Mouse (Mus musculus) heart, adult 11 months (tissue): Measurements from ENCODE around the gene Cd5.

Source experiments
- DNase-seq: peaks from one replicate; pipeline ENCODE4 v3.0.0; 2022

The Cd5 gene

GRCm38 (mm10) chr19:10698131-10698991 is 40.4 kb downstream of the Cd5 start:
- peak; percentile 84 for DNase-seq

- no peak for DNase-seq
Observed at GRCm38 (mm10) chr19:10695801-10696200, 43.0 kb downstream of the Cd5 start.

GRCm38 (mm10) chr19:10693926-10694682 is 44.7 kb downstream of the Cd5 start:
- peak; percentile 93 for DNase-seq

GRCm38 (mm10) chr19:10692361-10692760 is 46.4 kb downstream of the Cd5 start:
- DNase-seq, result no peak

- DNase-seq, result no peak
Observed at GRCm38 (mm10) chr19:10691660-10692059, 47.1 kb downstream of the Cd5 start.

- peak; percentile 90 for DNase-seq
Observed at GRCm38 (mm10) chr19:10691121-10691520, 47.7 kb downstream of the Cd5 start.

GRCm38 (mm10) chr19:10690336-10690735 is 48.5 kb downstream of the Cd5 start:
- peak; percentile 96 for DNase-seq

- DNase-seq, result peak; percentile 92
Observed at GRCm38 (mm10) chr19:10689470-10690166, 49.2 kb downstream of the Cd5 start.

- DNase-seq, result peak; percentile 99
Observed at GRCm38 (mm10) chr19:10688537-10689352, 50.1 kb downstream of the Cd5 start, which contains the start of gene Vps37c. Gene Vps37c, plus strand, starts transcription at chr19:10688735.

GRCm38 (mm10) chr19:10685727-10686126 is 53.1 kb downstream of the Cd5 start:
- no peak for DNase-seq

- DNase-seq, result no peak
Observed at GRCm38 (mm10) chr19:10685081-10685480, 53.7 kb downstream of the Cd5 start.

GRCm38 (mm10) chr19:10681571-10681970 is 57.2 kb downstream of the Cd5 start:
- DNase-seq, result no peak

GRCm38 (mm10) chr19:10678772-10679067 is 60.1 kb downstream of the Cd5 start:
- DNase-seq, result no peak

- DNase-seq, result peak; percentile 96
Observed at GRCm38 (mm10) chr19:10677915-10678771, 60.7 kb downstream of the Cd5 start, which contains the start of gene Pga5. Gene Pga5, minus strand, starts transcription at chr19:10678071.

GRCm38 (mm10) chr19:10676656-10677055 is 62.1 kb downstream of the Cd5 start:
- no peak for DNase-seq

GRCm38 (mm10) chr19:10673275-10673674 is 65.5 kb downstream of the Cd5 start:
- no peak for DNase-seq

GRCm38 (mm10) chr19:10671854-10672417 is 66.9 kb downstream of the Cd5 start:
- no peak for DNase-seq

GRCm38 (mm10) chr19:10671319-10671718 is 67.5 kb downstream of the Cd5 start:
- DNase-seq, result no peak
